Mouse (Mus musculus) bone marrow macrophage, adult 2 months (primary cell): ENCODE data around the gene Rtf2.

Experiments used
- CTCF ChIP-seq: IDR thresholded peaks from 2 replicates; pipeline ENCODE4 v1.5.1; 2012; ENCODE audit warnings: low read depth, mild to moderate bottlenecking, low read length, moderate library complexity
- POLR2A ChIP-seq: IDR thresholded peaks from 2 replicates; pipeline ENCODE4 v1.6.1; 2012; ENCODE audit warnings: mild to moderate bottlenecking, low read depth, low read length, borderline replicate concordance

GRCm38 (mm10) chr2:172473591-172473990 is 33.2 kb downstream of the Rtf2 start:
- TF ChIP-seq POLR2A = no peak
- TF ChIP-seq CTCF = no peak
